Mouse (Mus musculus) lung, adult 2 months (tissue): ENCODE data around the gene Sdk1.

ENCODE experiments used
- CTCF ChIP-seq: fragments of 200-500 bp; IDR thresholded peaks from 2 replicates; pipeline ENCODE4 v1.5.1; 2011; ENCODE audit warnings: mild to moderate bottlenecking, low read length, control low read depth; ENCODE audit not compliant: insufficient read depth
- POLR2A ChIP-seq: fragments of 200-500 bp; IDR thresholded peaks from 2 replicates; pipeline ENCODE4 v1.6.1; 2011; ENCODE audit warnings: low read depth, mild to moderate bottlenecking, control low read depth, low read length, borderline replicate concordance; ENCODE audit errors: extremely low read depth

GRCm38 (mm10) chr5:141561989-141562560 lies 320.8 kb downstream of the Sdk1 start:
- TF ChIP-seq CTCF (no peak), POLR2A (no peak)
